Mouse (Mus musculus) cerebellum, adult 2 months (tissue): ENCODE data around the gene Kalrn. TPM values are rescaled to one million over a fixed set of nuclear protein-coding genes. Genes with fewer than 3 reads are reported as not detected.

Experiments used
- DNase-seq, 2 experiments: peaks; one replicate each; pipeline ENCODE4 v3.0.0; 2021
- H3K27ac ChIP-seq: fragments of 200-500 bp; 2 replicates; pipeline ENCODE4 v1.5.1; 2012; ENCODE audit warnings: low read length, control low read depth, inconsistent platforms; ENCODE audit not compliant: insufficient read depth
- H3K27me3 ChIP-seq: fragments of 200-500 bp; 2 replicates; pipeline ENCODE4 v1.6.1; 2012; ENCODE audit warnings: inconsistent platforms, mild to moderate bottlenecking, low read length, moderate library complexity; ENCODE audit not compliant: control insufficient read depth, insufficient read depth
- H3K4me1 ChIP-seq: fragments of 200-500 bp; 2 replicates; pipeline ENCODE4 v1.6.1; 2011; ENCODE audit warnings: low read length; ENCODE audit not compliant: control insufficient read depth, insufficient read depth
- H3K4me3 ChIP-seq: fragments of 200-500 bp; replicated peaks from 2 replicates; pipeline ENCODE3; 2011; ENCODE audit warnings: mild to moderate bottlenecking, low read depth, low read length, control low read depth; ENCODE audit not compliant: insufficient read depth
- CTCF ChIP-seq: fragments of 200-500 bp; IDR thresholded peaks from 2 replicates; pipeline ENCODE4 v1.5.1; 2011; ENCODE audit warnings: low read depth, mild to moderate bottlenecking, control low read depth, low read length, moderate library complexity, borderline replicate concordance; ENCODE audit not compliant: insufficient read depth
- POLR2A ChIP-seq: fragments of 200-500 bp; IDR thresholded peaks from 2 replicates; pipeline ENCODE4 v1.6.1; 2011; ENCODE audit warnings: low read length, control low read depth, borderline replicate concordance; ENCODE audit not compliant: insufficient read depth
- WGBS: fragments of 180-500 bp; shearing (Covaris S2); methylation state at CpG from one replicate; pipeline ENCODE4 v1.1.7; 2018; 5-methylcytosine and 5-hydroxymethylcytosine counted together
- polyA plus RNA-seq: library from polyadenylated mRNA; depleted of rRNA; stranded (reverse); fragments of >200 nt; gene quantifications from 2 replicates; pipeline ENCODE4 v1.2.3, GENCODE M21; 2012

Gene Kalrn
- polyA plus RNA-seq, 1 experiment = 17.9 TPM

- TF ChIP-seq CTCF = no peak
- TF ChIP-seq POLR2A = no peak
- H3K27me3 ChIP-seq = no peaks in the 10 kb centered on the region
- no peak for DNase-seq
- peaks cover 12% of the 10 kb centered on the region for H3K4me1 ChIP-seq
- no peak overlapping the region for H3K4me3 ChIP-seq
- no peak overlapping the region for H3K27ac ChIP-seq
- 94% methylated on average over 4 of the region's 4 CpGs for WGBS
Observed at GRCm38 (mm10) chr16:34325161-34325560, 248.2 kb downstream of the Kalrn start.

GRCm38 (mm10) chr16:34324735-34325134 lies 248.6 kb downstream of the Kalrn start:
- H3K4me1 ChIP-seq = peaks cover 12% of the 10 kb centered on the region
- H3K27me3 ChIP-seq = no peaks in the 10 kb centered on the region
- no peak overlapping the region for H3K27ac ChIP-seq
- TF ChIP-seq CTCF (no peak), POLR2A (no peak)
- no peak for DNase-seq
- no peak overlapping the region for H3K4me3 ChIP-seq
- 54% methylated on average over 3 of the region's 3 CpGs for WGBS

- Histone ChIP-seq H3K4me1 (peaks cover 12% of the 10 kb centered on the region), H3K27ac (no peak overlapping the region), H3K4me3 (no peak overlapping the region), H3K27me3 (no peaks in the 10 kb centered on the region)
- no peak for DNase-seq
- no peak for TF ChIP-seq CTCF
- no peak for TF ChIP-seq POLR2A
- 56% methylated on average over 1 of the region's 1 CpGs for WGBS
Observed at GRCm38 (mm10) chr16:34323496-34323895, 249.8 kb downstream of the Kalrn start.

- H3K27ac ChIP-seq = no peak overlapping the region
- H3K4me1 ChIP-seq = peaks cover 12% of the 10 kb centered on the region
- WGBS = 16% methylated on average over 4 of the region's 4 CpGs
- no peak overlapping the region for H3K4me3 ChIP-seq
- TF ChIP-seq POLR2A (no peak), CTCF (peak; percentile 93)
- no peaks in the 10 kb centered on the region for H3K27me3 ChIP-seq
- DNase-seq = peak; percentile 92 to 97
Observed at GRCm38 (mm10) chr16:34322546-34322945, 250.8 kb downstream of the Kalrn start.

- no peak overlapping the region for H3K27ac ChIP-seq
- peaks cover 12% of the 10 kb centered on the region for H3K4me1 ChIP-seq
- no peak for DNase-seq
- TF ChIP-seq POLR2A (no peak), CTCF (no peak)
- no peaks in the 10 kb centered on the region for H3K27me3 ChIP-seq
- no peak overlapping the region for H3K4me3 ChIP-seq
- 76% methylated on average over 4 of the region's 4 CpGs for WGBS
Observed at GRCm38 (mm10) chr16:34321066-34321790, 252.1 kb downstream of the Kalrn start.

GRCm38 (mm10) chr16:34320023-34320800 lies 253.1 kb downstream of the Kalrn start:
- Histone ChIP-seq H3K4me3 (no peak overlapping the region), H3K4me1 (peaks cover 9% of the 10 kb centered on the region), H3K27ac (no peak overlapping the region), H3K27me3 (no peaks in the 10 kb centered on the region)
- no peak for DNase-seq
- 78% methylated on average over 11 of the region's 11 CpGs for WGBS
- TF ChIP-seq CTCF (no peak), POLR2A (no peak)

GRCm38 (mm10) chr16:34317110-34317509 lies 256.2 kb downstream of the Kalrn start:
- WGBS = 68% methylated on average over 3 of the region's 3 CpGs
- DNase-seq = no peak
- TF ChIP-seq CTCF (no peak), POLR2A (no peak)
- no peak overlapping the region for H3K27ac ChIP-seq
- H3K4me1 ChIP-seq = no peaks in the 10 kb centered on the region
- no peaks in the 10 kb centered on the region for H3K27me3 ChIP-seq
- no peak overlapping the region for H3K4me3 ChIP-seq

- Histone ChIP-seq H3K4me1 (peaks cover 3% of the 10 kb centered on the region; the same call in 1 of the 2 replicates), H3K27me3 (no peaks in the 10 kb centered on the region), H3K27ac (no peak overlapping the region), H3K4me3 (no peak overlapping the region)
- TF ChIP-seq POLR2A (no peak), CTCF (no peak)
- 80% methylated on average over 10 of the region's 10 CpGs for WGBS
- no peak for DNase-seq
Observed at GRCm38 (mm10) chr16:34316253-34316652, 257.1 kb downstream of the Kalrn start.
